Mouse (Mus musculus) heart, postnatal 10 days (tissue): ENCODE measurements at regions not wholly inside any gene's neighbourhood (a gene's known extent, or its start where the extent isn't known, plus 50 kb on each side); places are given as distances from the start of the nearest gene placed in this dataset.
A peak's percentile ranks its signal among the peaks of the same experiment; 100 is the strongest.

ENCODE experiments used
- DNase-seq, 2 experiments: peaks; one replicate each; pipeline ENCODE4 v3.0.0; 2021
- intact Hi-C: fragments of 180-260 bp; cut with DNase I; formaldehyde crosslinking; loops from one replicate; pipeline ENCODE4 v1.15.1; 2025

- intact Hi-C loops: no loop called here
- peak; percentile 19 to 42 for DNase-seq
Observed at GRCm38 (mm10) chr13:6341102-6341737, 206.7 kb upstream of the Pitrm1 start.

- intact Hi-C loops: no loop called here
- DNase-seq: no peak
Observed at GRCm38 (mm10) chr13:6365169-6365568, 182.8 kb upstream of the Pitrm1 start.

GRCm38 (mm10) chr13:6367661-6368060, 180.3 kb upstream of the Pitrm1 start:
- intact Hi-C loops: no loop called here
- DNase-seq: no peak

- DNase-seq: no peak
- intact Hi-C loops: no loop called here
Observed at GRCm38 (mm10) chr13:6374570-6375173, 173.3 kb upstream of the Pitrm1 start.

GRCm38 (mm10) chr13:6377919-6378318, 170.0 kb upstream of the Pitrm1 start:
- no peak for DNase-seq
- intact Hi-C loops: loop anchor here (1.0 kb wide), 1 partner anchor 30 kb away; no protein-coding TSS in a partner anchor

- peak; percentile 13 to 20 for DNase-seq
- intact Hi-C loops: no loop called here
Observed at GRCm38 (mm10) chr13:6395562-6396223, 152.3 kb upstream of the Pitrm1 start.

- no peak for DNase-seq
- intact Hi-C loops: no loop called here
Observed at GRCm38 (mm10) chr13:6397648-6398047, 150.3 kb upstream of the Pitrm1 start.

- intact Hi-C loops: no loop called here
Observed at GRCm38 (mm10) chr13:6431821-6432220, 116.1 kb upstream of the Pitrm1 start.

GRCm38 (mm10) chr13:6446976-6447375, 101.0 kb upstream of the Pitrm1 start:
- no peak for DNase-seq
- intact Hi-C loops: no loop called here

More at GRCm38 (mm10) chr13:6431821-6432220, 116.1 kb upstream of the Pitrm1 start:
- no peak for DNase-seq

- no peak for DNase-seq
- intact Hi-C loops: no loop called here
Observed at GRCm38 (mm10) chr13:6461363-6461762, 86.6 kb upstream of the Pitrm1 start.

GRCm38 (mm10) chr13:6465911-6466419, 82.0 kb upstream of the Pitrm1 start:
- DNase-seq: no peak
- intact Hi-C loops: no loop called here

GRCm38 (mm10) chr13:6469446-6470227, 78.3 kb upstream of the Pitrm1 start:
- intact Hi-C loops: loop anchor here (2.0 to 10.0 kb wide), 4 partner anchors 607 to 1693 kb away; no protein-coding TSS in a partner anchor
- DNase-seq: peak; percentile 63 to 73

- intact Hi-C loops: loop anchor here (1.0 to 10.0 kb wide), 5 partner anchors 608 to 1804 kb away; no protein-coding TSS in a partner anchor
- no peak for DNase-seq
Observed at GRCm38 (mm10) chr13:6470286-6471103, 77.5 kb upstream of the Pitrm1 start.

GRCm38 (mm10) chr13:6471643-6472042, 76.3 kb upstream of the Pitrm1 start:
- peak; percentile 82 to 88 for DNase-seq
- intact Hi-C loops: loop anchor here (1.0 to 10.0 kb wide), 6 partner anchors 57 to 1805 kb away; no protein-coding TSS in a partner anchor

GRCm38 (mm10) chr13:6473401-6474190, 74.4 kb upstream of the Pitrm1 start:
- intact Hi-C loops: loop anchor here (2.0 to 10.0 kb wide), 2 partner anchors 55 to 879 kb away; no protein-coding TSS in a partner anchor
- peak; percentile 23 to 30 for DNase-seq

- intact Hi-C loops: loop anchor here (10.0 kb wide), 1 partner anchor 885 kb away; no protein-coding TSS in a partner anchor
Observed at GRCm38 (mm10) chr13:6479667-6480066, 68.3 kb upstream of the Pitrm1 start.

GRCm38 (mm10) chr13:6484418-6484817, 63.5 kb upstream of the Pitrm1 start:
- no peak for DNase-seq
- intact Hi-C loops: no loop called here

More at GRCm38 (mm10) chr13:6479667-6480066, 68.3 kb upstream of the Pitrm1 start:
- DNase-seq: no peak

- intact Hi-C loops: no loop called here
Observed at GRCm38 (mm10) chr13:6487837-6488236, 60.1 kb upstream of the Pitrm1 start.

More at GRCm38 (mm10) chr13:6487837-6488236, 60.1 kb upstream of the Pitrm1 start:
- no peak for DNase-seq
